Mouse (Mus musculus) heart, adult 18-20 months (tissue): ENCODE data around the gene Prkag2. TPM values are rescaled to one million over a fixed set of nuclear protein-coding genes. Genes with fewer than 3 reads are reported as not detected.

Experiments used
- DNase-seq, 2 experiments: peaks; one replicate each; pipeline ENCODE4 v3.0.0; 2021 to 2022; ENCODE audit warnings: mixed read lengths in 1 of 2
- total RNA-seq, 2 experiments: library from RNA; stranded (reverse); gene quantifications; 2 replicates each; pipeline ENCODE4 v1.2.3; 2021

Gene Prkag2
- total RNA-seq, 2 experiments from 2014 or later, result 30.8 to 31.1 TPM

GRCm38 (mm10) chr5:24999351-24999750 lies 101.1 kb downstream of the Prkag2 start:
- DNase-seq, result no peak

GRCm38 (mm10) chr5:24995576-24996100 lies 104.8 kb downstream of the Prkag2 start:
- DNase-seq, result peak; percentile 81 to 88

- DNase-seq, result no peak
These were observed 107.3 kb downstream of the Prkag2 start for GRCm38 (mm10) chr5:24993190-24993589.

GRCm38 (mm10) chr5:24991575-24991974 lies 108.9 kb downstream of the Prkag2 start:
- no peak for DNase-seq

- DNase-seq, result no peak
These were observed 110.0 kb downstream of the Prkag2 start for GRCm38 (mm10) chr5:24990460-24990859.

- peak in 1 of 2 experiments; percentile 47 for DNase-seq
These were observed 110.8 kb downstream of the Prkag2 start for GRCm38 (mm10) chr5:24989683-24990082.

- no peak for DNase-seq
These were observed 113.5 kb downstream of the Prkag2 start for GRCm38 (mm10) chr5:24986956-24987355.

- no peak for DNase-seq
These were observed 114.1 kb downstream of the Prkag2 start for GRCm38 (mm10) chr5:24986204-24986940.

- DNase-seq, result peak in 1 of 2 experiments; percentile 36
These were observed 114.8 kb downstream of the Prkag2 start for GRCm38 (mm10) chr5:24985434-24986176.

GRCm38 (mm10) chr5:24984157-24984556 lies 116.3 kb downstream of the Prkag2 start:
- no peak for DNase-seq

GRCm38 (mm10) chr5:24983539-24983938 lies 116.9 kb downstream of the Prkag2 start:
- peak; percentile 39 to 65 for DNase-seq

- peak; percentile 42 to 58 for DNase-seq
These were observed 118.2 kb downstream of the Prkag2 start for GRCm38 (mm10) chr5:24982258-24982657.

GRCm38 (mm10) chr5:24981765-24982164 lies 118.7 kb downstream of the Prkag2 start:
- peak; percentile 56 to 74 for DNase-seq

GRCm38 (mm10) chr5:24979968-24980345 lies 120.5 kb downstream of the Prkag2 start:
- DNase-seq, result no peak

- no peak for DNase-seq
These were observed 121.0 kb downstream of the Prkag2 start for GRCm38 (mm10) chr5:24979312-24979967.

GRCm38 (mm10) chr5:24976907-24977306 lies 123.5 kb downstream of the Prkag2 start:
- DNase-seq, result peak in 1 of 2 experiments; percentile 55

GRCm38 (mm10) chr5:24976236-24976635 lies 124.2 kb downstream of the Prkag2 start:
- peak; percentile 35 to 39 for DNase-seq

GRCm38 (mm10) chr5:24975100-24975499 lies 125.3 kb downstream of the Prkag2 start:
- DNase-seq, result no peak

- DNase-seq, result no peak
These were observed 126.7 kb downstream of the Prkag2 start for GRCm38 (mm10) chr5:24973672-24974225.

GRCm38 (mm10) chr5:24973228-24973627 lies 127.2 kb downstream of the Prkag2 start:
- DNase-seq, result peak; percentile 76 to 85

GRCm38 (mm10) chr5:24970552-24971275 lies 129.7 kb downstream of the Prkag2 start:
- no peak for DNase-seq
